Mouse (Mus musculus): Measurements from ENCODE around the gene Ahnak2. TPM values are rescaled to one million over a fixed set of nuclear protein-coding genes. Genes with fewer than 3 reads are reported as not detected.

Ahnak2 gene
- polyA plus RNA-seq, 1 experiment from 2014 or later = 0.36 TPM

DNA sequence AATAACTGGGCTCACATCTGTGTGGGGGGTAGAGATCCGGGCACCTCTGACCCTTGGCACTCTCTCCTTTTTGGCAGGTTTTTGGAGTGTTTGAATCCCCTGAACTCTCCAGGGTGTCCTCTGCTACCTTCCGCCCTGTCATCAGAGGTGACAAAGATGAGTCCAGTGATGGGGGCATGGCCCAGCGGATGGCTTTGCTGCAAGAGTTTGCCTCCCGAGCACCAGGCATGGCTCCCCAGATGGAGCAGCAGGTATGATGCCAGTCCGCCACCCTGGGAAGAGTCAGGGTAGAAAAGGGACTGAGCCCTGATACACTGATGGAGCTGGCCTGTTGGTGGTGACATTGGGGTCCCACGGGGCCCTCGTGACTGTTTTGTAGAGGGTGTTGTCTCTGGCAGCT, 65.4 kb downstream of the Ahnak2 start:
- Histone ChIP-seq H3K4me2 (ENCODE audit: low read depth, low read length) (no peak overlapping the region), H3K4me3 (ENCODE audit: low read depth, low read length) (no peak overlapping the region), H3K9me3 (ENCODE audit: low read length) (no peaks in the 10 kb centered on the region), H3K4me1 (ENCODE audit: insufficient read depth) (no peaks in the 10 kb centered on the region), H3K27ac (ENCODE audit: low read depth) (no peak overlapping the region), H3K36me3 (replicated peaks; ENCODE audit: insufficient read depth, low read length) (0 out of 2 replicates have a peak, but pooled peaks cover 2% of the 10 kb centered on the region), H3K27me3 (ENCODE audit: insufficient read depth, low read length) (no peaks in the 10 kb centered on the region), H3K9ac (replicated peaks) (no peak overlapping the region)
- 84% methylated on average over 7 of the region's 7 CpGs for WGBS (ENCODE audit: insufficient replicate concordance)
- TF ChIP-seq CTCF (IDR thresholded peaks at IDR 0.05; ENCODE audit: low read depth) = no peak
- TF ChIP-seq EP300 (IDR thresholded peaks at IDR 0.05; ENCODE audit: low read depth) = no peak
- DNase-seq = no peak
- ATAC-seq = no peak

DNA sequence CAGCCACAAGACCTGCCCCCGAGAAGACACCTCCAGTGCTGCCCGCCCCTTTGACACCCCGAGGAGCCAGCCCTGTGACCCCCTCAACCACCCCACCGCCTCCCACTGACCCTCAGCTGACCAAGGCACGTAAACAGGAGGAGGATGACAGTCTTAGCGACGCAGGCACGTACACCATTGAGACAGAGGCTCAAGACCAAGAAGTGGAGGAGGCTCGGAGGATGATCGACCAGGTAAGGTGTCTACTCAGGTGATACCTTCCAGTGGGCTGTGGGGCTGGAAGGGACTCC, 65.9 kb downstream of the Ahnak2 start:
- DNase-seq (no peak), ATAC-seq (no peak)
- TF ChIP-seq EP300 (IDR thresholded peaks at IDR 0.05; ENCODE audit: low read depth) = no peak
- no peak for TF ChIP-seq CTCF (IDR thresholded peaks at IDR 0.05; ENCODE audit: low read depth)
- WGBS (ENCODE audit: insufficient replicate concordance) = 83% methylated on average over 10 of the region's 10 CpGs
- H3K36me3 ChIP-seq (replicated peaks; ENCODE audit: insufficient read depth, low read length) = 0 out of 2 replicates have a peak, but pooled peaks cover 2% of the 10 kb centered on the region
- no peak overlapping the region for H3K4me3 ChIP-seq (ENCODE audit: low read depth, low read length)
- H3K4me2 ChIP-seq (ENCODE audit: low read depth, low read length) = no peak overlapping the region
- H3K27ac ChIP-seq (ENCODE audit: low read depth) = no peak overlapping the region
- H3K9me3 ChIP-seq (ENCODE audit: low read length) = no peaks in the 10 kb centered on the region
- no peaks in the 10 kb centered on the region for H3K4me1 ChIP-seq (ENCODE audit: insufficient read depth)
- no peaks in the 10 kb centered on the region for H3K27me3 ChIP-seq (ENCODE audit: insufficient read depth, low read length)
- H3K9ac ChIP-seq (replicated peaks) = no peak overlapping the region

DNA sequence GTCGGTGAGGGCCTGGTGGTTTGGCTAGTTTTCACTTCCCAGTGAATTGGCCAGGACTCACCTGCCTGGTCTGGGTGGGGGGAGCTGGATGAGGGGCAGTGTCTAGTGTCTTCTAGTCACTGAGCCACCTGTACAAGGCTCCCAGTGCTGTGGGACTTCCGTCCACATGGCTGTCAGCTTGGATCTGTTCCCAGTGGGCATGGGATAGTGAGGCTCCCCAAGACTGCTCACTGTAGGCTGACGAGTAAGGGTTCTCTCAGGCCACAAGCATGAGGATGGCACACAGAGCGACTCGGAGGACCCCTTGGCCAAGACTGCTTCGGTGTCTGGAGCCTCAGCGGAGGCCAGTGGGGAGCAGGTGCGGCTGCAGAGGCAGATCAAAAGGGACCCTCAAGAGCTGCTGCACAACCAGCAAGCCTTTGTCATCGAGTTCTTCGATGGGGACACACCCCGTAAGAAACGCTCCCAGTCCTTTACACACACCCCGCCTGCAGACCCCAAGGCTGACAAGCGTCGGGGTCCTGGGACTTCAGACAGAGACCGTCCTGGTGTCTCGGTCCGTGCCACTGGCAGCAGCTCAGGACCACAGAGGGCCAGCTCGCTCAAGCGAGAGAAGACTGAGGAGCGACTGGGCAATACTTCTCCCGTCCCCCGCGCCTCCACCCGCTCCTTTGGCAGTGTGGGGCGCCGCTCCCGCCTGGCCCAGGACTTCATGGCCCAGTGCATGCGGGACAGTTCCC, 66.4 kb downstream of the Ahnak2 start:
- H3K9me3 ChIP-seq (ENCODE audit: low read length) = no peaks in the 10 kb centered on the region
- no peaks in the 10 kb centered on the region for H3K27me3 ChIP-seq (ENCODE audit: insufficient read depth, low read length)
- DNase-seq (no peak), ATAC-seq (no peak)
- 0 out of 2 replicates have a peak, but pooled peaks cover 5% of the 10 kb centered on the region for H3K36me3 ChIP-seq (replicated peaks; ENCODE audit: insufficient read depth, low read length)
- no peaks in the 10 kb centered on the region for H3K4me1 ChIP-seq (ENCODE audit: insufficient read depth)
- no peak overlapping the region for H3K4me2 ChIP-seq (ENCODE audit: low read depth, low read length)
- 83% methylated on average over 29 of the region's 29 CpGs for WGBS (ENCODE audit: insufficient replicate concordance)
- TF ChIP-seq EP300 (IDR thresholded peaks at IDR 0.05; ENCODE audit: low read depth) = no peak
- TF ChIP-seq CTCF (IDR thresholded peaks at IDR 0.05; ENCODE audit: low read depth) = no peak
- no peak overlapping the region for H3K9ac ChIP-seq (replicated peaks)
- no peak overlapping the region for H3K4me3 ChIP-seq (ENCODE audit: low read depth, low read length)
- H3K27ac ChIP-seq (ENCODE audit: low read depth) = no peak overlapping the region

- Histone ChIP-seq H3K4me2 (ENCODE audit: low read depth, low read length) (no peak overlapping the region), H3K36me3 (replicated peaks; ENCODE audit: insufficient read depth, low read length) (0 out of 2 replicates have a peak, but pooled peaks cover 5% of the 10 kb centered on the region), H3K4me1 (ENCODE audit: insufficient read depth) (no peaks in the 10 kb centered on the region), H3K4me3 (ENCODE audit: low read depth, low read length) (no peak overlapping the region), H3K27me3 (ENCODE audit: insufficient read depth, low read length) (no peaks in the 10 kb centered on the region), H3K9ac (replicated peaks) (no peak overlapping the region), H3K27ac (ENCODE audit: low read depth) (no peak overlapping the region), H3K9me3 (ENCODE audit: low read length) (no peaks in the 10 kb centered on the region)
- 82% methylated on average over 19 of the region's 19 CpGs for WGBS (ENCODE audit: insufficient replicate concordance)
- TF ChIP-seq EP300 (IDR thresholded peaks at IDR 0.05; ENCODE audit: low read depth) = no peak
- TF ChIP-seq CTCF (IDR thresholded peaks at IDR 0.05; ENCODE audit: low read depth) = no peak
- ATAC-seq (no peak), DNase-seq (no peak)
Measured at GRCm38 (mm10) chr12:112734881-112735655, 67.4 kb downstream of the Ahnak2 start.

DNA sequence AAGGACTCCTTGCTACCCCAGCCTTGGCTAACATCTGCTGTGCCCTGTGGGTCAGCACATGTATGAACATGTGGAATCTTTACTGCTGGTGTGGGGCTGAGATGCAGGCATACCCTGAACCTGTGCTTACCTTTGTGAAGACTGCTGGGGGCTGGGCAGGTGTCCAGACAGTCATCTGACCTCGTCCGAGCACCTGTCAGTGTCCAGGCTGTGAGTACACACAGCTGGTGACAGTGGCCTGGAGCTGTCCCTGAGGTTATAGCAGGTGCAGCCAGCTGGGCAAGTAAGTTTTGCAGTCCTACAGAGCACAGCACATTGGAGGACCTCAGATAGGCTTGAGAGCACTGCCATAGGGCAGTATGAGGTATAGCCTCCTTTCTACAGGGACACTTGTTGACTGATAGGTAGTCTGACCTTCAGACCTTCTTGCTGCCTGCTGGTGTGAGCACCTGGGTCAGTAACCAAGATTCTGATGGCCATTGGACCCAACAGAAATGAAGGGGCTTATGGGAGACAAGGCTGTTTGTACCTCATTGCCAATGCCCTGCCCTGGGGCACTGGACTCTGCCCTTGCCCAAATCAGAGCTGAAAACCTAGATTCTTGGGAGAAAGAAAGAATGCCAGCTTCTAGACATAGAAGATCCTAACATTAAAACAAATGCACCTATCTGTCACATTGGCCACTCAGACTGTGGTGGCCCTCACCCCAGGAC, 68.2 kb downstream of the Ahnak2 start:
- Histone ChIP-seq H3K27ac (ENCODE audit: low read depth) (no peak overlapping the region), H3K36me3 (replicated peaks; ENCODE audit: insufficient read depth, low read length) (0 out of 2 replicates have a peak, but pooled peaks cover 5% of the 10 kb centered on the region), H3K27me3 (ENCODE audit: insufficient read depth, low read length) (no peaks in the 10 kb centered on the region), H3K9me3 (ENCODE audit: low read length) (no peaks in the 10 kb centered on the region), H3K4me2 (ENCODE audit: low read depth, low read length) (no peak overlapping the region), H3K9ac (replicated peaks) (no peak overlapping the region; the same call in 1 of the 2 replicates), H3K4me3 (ENCODE audit: low read depth, low read length) (no peak overlapping the region), H3K4me1 (ENCODE audit: insufficient read depth) (no peaks in the 10 kb centered on the region)
- no peak for DNase-seq
- WGBS (ENCODE audit: insufficient replicate concordance) = 56% methylated on average over 2 of the region's 2 CpGs
- ATAC-seq = peak; percentile 35; the same call in 1 of the 2 replicates
- no peak for TF ChIP-seq CTCF (IDR thresholded peaks at IDR 0.05; ENCODE audit: low read depth)

GRCm38 (mm10) chr12:112732591-112732990, 69.9 kb downstream of the Ahnak2 start:
- no peaks in the 10 kb centered on the region for H3K4me1 ChIP-seq (ENCODE audit: insufficient read depth)
- H3K9ac ChIP-seq (replicated peaks) = no peak overlapping the region
- H3K9me3 ChIP-seq (ENCODE audit: low read length) = no peaks in the 10 kb centered on the region
- DNase-seq = no peak
- H3K36me3 ChIP-seq (replicated peaks; ENCODE audit: insufficient read depth, low read length) = 0 out of 2 replicates have a peak, but pooled peaks cover 5% of the 10 kb centered on the region
- H3K27ac ChIP-seq (ENCODE audit: low read depth) = no peak overlapping the region
- TF ChIP-seq CTCF (IDR thresholded peaks at IDR 0.05; ENCODE audit: low read depth) (no peak), EP300 (IDR thresholded peaks at IDR 0.05; ENCODE audit: low read depth) (no peak)
- no peaks in the 10 kb centered on the region for H3K27me3 ChIP-seq (ENCODE audit: insufficient read depth, low read length)
- H3K4me3 ChIP-seq (ENCODE audit: low read depth, low read length) = no peak overlapping the region
- no peak for ATAC-seq
- WGBS (ENCODE audit: insufficient replicate concordance) = 75% methylated on average over 10 of the region's 10 CpGs
- H3K4me2 ChIP-seq (ENCODE audit: low read depth, low read length) = no peak overlapping the region

Measured in liver, postnatal 0 days (tissue).